Mouse (Mus musculus): ENCODE measurements around the gene Mylip. TPM values are rescaled to one million over a fixed set of nuclear protein-coding genes. Genes with fewer than 3 reads are reported as not detected.

Mylip gene
- polyA plus RNA-seq, 1 experiment from 2014 or later = 8.4 TPM

DNA sequence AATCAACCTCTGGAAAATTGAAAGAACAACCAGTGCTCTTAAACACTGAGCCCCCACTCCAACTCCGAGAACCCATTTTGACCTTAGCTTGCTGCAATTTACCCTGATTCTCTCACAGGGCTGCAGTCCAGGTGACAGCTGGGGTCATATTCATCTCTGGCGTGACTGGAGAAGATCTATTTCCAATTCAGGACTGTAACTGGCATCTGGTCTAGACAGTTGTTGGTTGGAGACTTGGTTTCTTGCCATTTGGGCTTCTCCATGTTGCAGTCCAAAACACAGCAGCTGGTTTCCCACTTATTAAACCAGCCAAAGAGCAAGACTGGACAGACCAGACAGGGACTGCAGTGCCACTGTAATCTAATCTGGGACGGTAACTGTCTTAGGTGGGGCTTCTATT is 70.6 kb downstream of the Mylip start:
- H3K9me3 ChIP-seq (replicated peaks) = no peaks in the 10 kb centered on the region
- no peaks in the 10 kb centered on the region for H3K36me3 ChIP-seq
- WGBS = 89% methylated on average over 3 of the region's 3 CpGs
- H3K9ac ChIP-seq (replicated peaks) = no peak overlapping the region
- ATAC-seq (ENCODE audit: low FRiP score) = no peak
- no peak overlapping the region for H3K4me3 ChIP-seq (replicated peaks)
- no peak overlapping the region for H3K27ac ChIP-seq (replicated peaks)
- H3K27me3 ChIP-seq (replicated peaks) = no peaks in the 10 kb centered on the region
- no peak overlapping the region for H3K4me2 ChIP-seq
- H3K4me1 ChIP-seq = peaks cover 8% of the 10 kb centered on the region

DNA sequence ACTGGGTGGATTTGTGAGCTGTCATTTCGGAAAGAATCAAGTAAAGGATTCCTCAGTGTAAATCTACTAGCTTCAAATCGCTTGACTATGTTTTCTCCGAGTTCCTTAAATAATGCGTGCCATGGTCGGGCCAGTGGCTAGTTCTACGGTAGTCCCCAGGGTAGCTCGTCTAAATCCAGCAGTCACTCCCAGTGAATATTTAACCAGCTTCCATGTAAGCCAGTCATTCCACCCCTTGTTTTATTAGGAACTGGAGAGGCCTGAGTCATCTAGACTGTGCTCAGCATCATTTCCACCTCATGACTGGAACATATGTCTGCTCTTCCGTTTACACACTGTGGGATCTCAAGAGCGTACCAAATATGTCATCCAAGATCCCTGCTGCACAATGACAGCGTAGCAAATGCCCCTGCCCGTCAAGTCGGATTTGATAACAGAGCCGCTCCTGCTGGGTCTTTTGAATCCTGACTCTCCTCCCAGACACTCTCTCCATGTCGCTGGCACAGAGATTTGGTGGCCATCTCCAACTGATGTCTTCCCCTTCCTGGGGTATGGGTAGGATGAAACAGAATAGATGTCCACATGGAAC is 71.9 kb downstream of the Mylip start:
- Histone ChIP-seq H3K4me2 (no peak overlapping the region), H3K9me3 (replicated peaks) (no peaks in the 10 kb centered on the region), H3K4me1 (no peaks in the 10 kb centered on the region), H3K4me3 (replicated peaks) (no peak overlapping the region), H3K27ac (replicated peaks) (no peak overlapping the region), H3K36me3 (no peaks in the 10 kb centered on the region), H3K9ac (replicated peaks) (no peak overlapping the region), H3K27me3 (replicated peaks) (peaks cover 5% of the 10 kb centered on the region; the same call in 1 of the 2 replicates)
- 83% methylated on average over 14 of the region's 14 CpGs for WGBS
- no peak for ATAC-seq (ENCODE audit: low FRiP score)

Other genes with a start within 250 kb of the Mylip start
- 49.8 and 64.3 TPM in 2 replicates for gene Gmpr, start 117.7 kb downstream of the Mylip start, polyA plus RNA-seq (2015; fragmentation: Nextera tagmentation; extraction: Ambion mirVana)